Mouse (Mus musculus): ENCODE results near the gene Tasp1.
A peak's percentile ranks its signal among the peaks of the same experiment; 100 is the strongest.
"Not testable (repeated sequence)": the region's sequence is repeated elsewhere in the genome, so short reads cannot be mapped to it uniquely, and the experiment has no call there.

The Tasp1 gene

GRCm38 (mm10) chr2:139884264-139884637, 182.4 kb downstream of the Tasp1 start:
- no peak for DNase-seq (ENCODE audit: extremely low read depth, low read depth, low spot score)

- no peak for DNase-seq (ENCODE audit: extremely low read depth, low read depth, low spot score)
These were observed 182.9 kb downstream of the Tasp1 start for GRCm38 (mm10) chr2:139883581-139884263.

- DNase-seq (ENCODE audit: extremely low read depth, low read depth, low spot score) = no peak
These were observed 188.5 kb downstream of the Tasp1 start for GRCm38 (mm10) chr2:139878052-139878621.

GRCm38 (mm10) chr2:139875876-139876275, 190.7 kb downstream of the Tasp1 start:
- no peak for DNase-seq (ENCODE audit: extremely low read depth, low read depth, low spot score)

GRCm38 (mm10) chr2:139874173-139874572, 192.4 kb downstream of the Tasp1 start:
- no peak for DNase-seq (ENCODE audit: extremely low read depth, low read depth, low spot score)

GRCm38 (mm10) chr2:139873762-139874161, 192.8 kb downstream of the Tasp1 start:
- DNase-seq (ENCODE audit: extremely low read depth, low read depth, low spot score) = no peak

- DNase-seq (ENCODE audit: extremely low read depth, low read depth, low spot score) = not testable (repeated sequence)
These were observed 197.5 kb downstream of the Tasp1 start for GRCm38 (mm10) chr2:139869071-139869470.

GRCm38 (mm10) chr2:139863396-139863795, 203.2 kb downstream of the Tasp1 start:
- not testable (repeated sequence) for DNase-seq (ENCODE audit: extremely low read depth, low read depth, low spot score)

- DNase-seq (ENCODE audit: extremely low read depth, low read depth, low spot score) = no peak
These were observed 206.5 kb downstream of the Tasp1 start for GRCm38 (mm10) chr2:139860133-139860494.

- DNase-seq (ENCODE audit: extremely low read depth, low read depth, low spot score) = no peak
These were observed 207.0 kb downstream of the Tasp1 start for GRCm38 (mm10) chr2:139859424-139860132.

- no peak for DNase-seq (ENCODE audit: extremely low read depth, low read depth, low spot score)
These were observed 217.0 kb downstream of the Tasp1 start for GRCm38 (mm10) chr2:139849621-139850020.

- DNase-seq (ENCODE audit: extremely low read depth, low read depth, low spot score) = no peak
These were observed 225.2 kb downstream of the Tasp1 start for GRCm38 (mm10) chr2:139841359-139841758.

GRCm38 (mm10) chr2:139840941-139841340, 225.7 kb downstream of the Tasp1 start:
- DNase-seq (ENCODE audit: extremely low read depth, low read depth, low spot score) = no peak

- no peak for DNase-seq (ENCODE audit: extremely low read depth, low read depth, low spot score)
These were observed 244.8 kb downstream of the Tasp1 start for GRCm38 (mm10) chr2:139821589-139822378.

- DNase-seq (ENCODE audit: extremely low read depth, low read depth, low spot score) = no peak
These were observed 249.3 kb downstream of the Tasp1 start for GRCm38 (mm10) chr2:139817275-139817674.

GRCm38 (mm10) chr2:139807887-139808286, 258.7 kb downstream of the Tasp1 start:
- no peak for DNase-seq (ENCODE audit: extremely low read depth, low read depth, low spot score)

GRCm38 (mm10) chr2:139804041-139804440, 262.6 kb downstream of the Tasp1 start:
- peak; percentile 50 for DNase-seq (ENCODE audit: extremely low read depth, low read depth, low spot score)

GRCm38 (mm10) chr2:139792345-139793120, 274.1 kb downstream of the Tasp1 start:
- peak; percentile 87 for DNase-seq (ENCODE audit: extremely low read depth, low read depth, low spot score)

- no peak for DNase-seq (ENCODE audit: extremely low read depth, low read depth, low spot score)
These were observed 277.9 kb downstream of the Tasp1 start for GRCm38 (mm10) chr2:139788658-139789057.

GRCm38 (mm10) chr2:139784946-139785345, 281.7 kb downstream of the Tasp1 start:
- no peak for DNase-seq (ENCODE audit: extremely low read depth, low read depth, low spot score)

- DNase-seq (ENCODE audit: extremely low read depth, low read depth, low spot score) = no peak
These were observed 282.1 kb downstream of the Tasp1 start for GRCm38 (mm10) chr2:139784465-139784864.
